Mouse (Mus musculus) lung, postnatal 0 days (tissue): ENCODE measurements around the gene Akap5.

Source experiments
- CTCF ChIP-seq: IDR thresholded peaks from 2 replicates; pipeline ENCODE4 v1.5.1; 2016; ENCODE audit warnings: antibody characterized with exemption, mild to moderate bottlenecking
- EP300 ChIP-seq: IDR thresholded peaks from 2 replicates; pipeline ENCODE4 v1.6.1; 2016; ENCODE audit warnings: antibody characterized with exemption, mild to moderate bottlenecking, control low read depth

GRCm38 (mm10) chr12:76368790-76369205 lies 44.1 kb downstream of the Akap5 start:
- no peak for TF ChIP-seq CTCF
- TF ChIP-seq EP300, result no peak
